Mouse (Mus musculus) MEL (cell line): Measurements from ENCODE around the gene Ncoa7. TPM values are rescaled to one million over a fixed set of nuclear protein-coding genes. Genes with fewer than 3 reads are reported as not detected.

Source experiments
- DNase-seq: peaks from one replicate; pipeline ENCODE4 v3.0.0; 2011; ENCODE audit warnings: low read depth, low spot score
- H3K27ac ChIP-seq: 2 replicates; pipeline ENCODE4 v1.5.1; 2012; ENCODE audit warnings: low read depth, mild to moderate bottlenecking, control low read depth, low read length, moderate library complexity; ENCODE audit not compliant: control insufficient read depth
- H3K27me3 ChIP-seq, 2 experiments: fragments of 150-350 bp in 1 of 2; sonication (generic) in 1 of 2; 2 replicates each; pipeline ENCODE4 v1.6.1; 2012; ENCODE audit warnings: low read length in 2 of 2, mild to moderate bottlenecking in 2 of 2, improper control_type of control experiment in 1 of 2, moderate library complexity in 1 of 2; ENCODE audit not compliant: insufficient read depth in 2 of 2, control insufficient read depth in 1 of 2
- H3K36me3 ChIP-seq, 2 experiments: 2 replicates each; pipeline ENCODE4 v1.6.1; 2012 to 2014; ENCODE audit warnings: low read length in 2 of 2, improper control_type of control experiment in 1 of 2, inconsistent platforms in 1 of 2, mild to moderate bottlenecking in 1 of 2; ENCODE audit not compliant: insufficient read depth in 2 of 2, control insufficient read depth in 1 of 2
- H3K4me1 ChIP-seq, 2 experiments: fragments of 150-350 bp in 1 of 2; sonication (generic) in 1 of 2; 2 replicates each; pipeline ENCODE4 v1.6.1; 2012; ENCODE audit warnings: low read length in 2 of 2, improper control_type of control experiment in 1 of 2, mild to moderate bottlenecking in 1 of 2; ENCODE audit not compliant: insufficient read depth in 2 of 2, control insufficient read depth in 1 of 2
- H3K4me3 ChIP-seq, 2 experiments: fragments of 150-350 bp in 1 of 2; sonication (generic) in 1 of 2; 2 replicates each; pipeline ENCODE4 v1.5.1; 2012; ENCODE audit warnings: low read depth in 2 of 2, low read length in 2 of 2, mild to moderate bottlenecking in 2 of 2, moderate library complexity in 2 of 2, control low read depth in 1 of 2, improper control_type of control experiment in 1 of 2; ENCODE audit not compliant: control insufficient read depth in 1 of 2, insufficient read depth in 1 of 2
- H3K79me2 ChIP-seq: 2 replicates; pipeline ENCODE4 v1.6.1; 2012; ENCODE audit warnings: mild to moderate bottlenecking, low read length, moderate library complexity; ENCODE audit not compliant: control insufficient read depth, poor library complexity, insufficient read depth
- H3K9ac ChIP-seq: 2 replicates; pipeline ENCODE4 v1.6.1; 2012; ENCODE audit warnings: low read depth, mild to moderate bottlenecking, control low read depth, low read length, moderate library complexity; ENCODE audit not compliant: control insufficient read depth, poor library complexity, severe bottlenecking
- H3K9me3 ChIP-seq: fragments of 150-350 bp; sonication (generic); replicated peaks from 2 replicates; pipeline ENCODE4 v1.6.1; 2012; ENCODE audit warnings: mild to moderate bottlenecking, low read length, improper control_type of control experiment, moderate library complexity; ENCODE audit not compliant: insufficient read depth
- BHLHE40 ChIP-seq: IDR thresholded peaks from 2 replicates; pipeline ENCODE4 v1.6.1; 2012; ENCODE audit warnings: low read depth, mild to moderate bottlenecking, inconsistent platforms, low read length, improper control_type of control experiment, borderline replicate concordance
- CHD1 ChIP-seq: IDR thresholded peaks from 2 replicates; pipeline ENCODE4 v1.6.1; 2012; ENCODE audit warnings: low read depth, mild to moderate bottlenecking, inconsistent platforms, low read length, improper control_type of control experiment
- CHD2 ChIP-seq: IDR thresholded peaks from 2 replicates; pipeline ENCODE4 v1.6.1; 2011; ENCODE audit warnings: low read length, improper control_type of control experiment
- CTCF ChIP-seq, 3 experiments: IDR thresholded peaks in 2 of 3; conservative IDR thresholded peaks in 1 of 3; 2 replicates each; pipeline ENCODE4 v1.5.1; 2011 to 2012; ENCODE audit warnings: low read length in 3 of 3, low read depth in 2 of 3, mild to moderate bottlenecking in 2 of 3, improper control_type of control experiment in 1 of 3, inconsistent platforms in 1 of 3, mixed read lengths in 1 of 3, moderate library complexity in 1 of 3; ENCODE audit not compliant: control insufficient read depth in 1 of 3, insufficient read depth in 1 of 3, poor library complexity in 1 of 3, severe bottlenecking in 1 of 3
- E2F4 ChIP-seq: IDR thresholded peaks from 2 replicates; pipeline ENCODE4 v1.6.1; 2011; ENCODE audit warnings: low read depth, low read length, improper control_type of control experiment, borderline replicate concordance
- ELF1 ChIP-seq: IDR thresholded peaks from 2 replicates; pipeline ENCODE4 v1.6.1; 2014; ENCODE audit warnings: low read depth, mild to moderate bottlenecking, inconsistent platforms, low read length, improper control_type of control experiment, moderate library complexity
- EP300 ChIP-seq, 2 experiments: IDR thresholded peaks; 2 replicates each; pipeline ENCODE4 v1.6.1; 2011; ENCODE audit warnings: improper control_type of control experiment in 2 of 2, low read length in 2 of 2, low read depth in 1 of 2, mild to moderate bottlenecking in 1 of 2
- GABPA ChIP-seq: IDR thresholded peaks from 2 replicates; pipeline ENCODE4 v1.6.1; 2012; ENCODE audit warnings: low read depth, mild to moderate bottlenecking, inconsistent platforms, low read length, improper control_type of control experiment, moderate library complexity
- GATA1 ChIP-seq: IDR thresholded peaks from 2 replicates; pipeline ENCODE4 v1.6.1; 2011; ENCODE audit warnings: low read depth, low read length, improper control_type of control experiment
- HCFC1 ChIP-seq: IDR thresholded peaks from 2 replicates; pipeline ENCODE4 v1.6.1; 2012; ENCODE audit warnings: low read depth, mild to moderate bottlenecking, inconsistent platforms, low read length, improper control_type of control experiment, moderate library complexity
- JUND ChIP-seq: IDR thresholded peaks from 2 replicates; pipeline ENCODE4 v1.6.1; 2011; ENCODE audit warnings: low read depth, mild to moderate bottlenecking, improper control_type of control experiment, low read length
- KAT2A ChIP-seq: conservative IDR thresholded peaks from 2 replicates; pipeline ENCODE4 v1.6.1; 2012; ENCODE audit warnings: low read depth, low read length, improper control_type of control experiment, inconsistent platforms
- MAFK ChIP-seq: IDR thresholded peaks from 2 replicates; pipeline ENCODE4 v1.6.1; 2011; ENCODE audit warnings: low read depth, mild to moderate bottlenecking, low read length, improper control_type of control experiment, borderline replicate concordance
- MAZ ChIP-seq: IDR thresholded peaks from 2 replicates; pipeline ENCODE4 v1.6.1; 2012; ENCODE audit warnings: low read depth, mild to moderate bottlenecking, inconsistent platforms, low read length, improper control_type of control experiment
- MEF2A ChIP-seq: IDR thresholded peaks from 2 replicates; pipeline ENCODE4 v1.6.1; 2014; ENCODE audit warnings: low read depth, mild to moderate bottlenecking, inconsistent platforms, low read length, improper control_type of control experiment; ENCODE audit not compliant: poor library complexity, insufficient replicate concordance, severe bottlenecking; ENCODE audit errors: extremely low read depth
- MYB ChIP-seq: IDR thresholded peaks from 2 replicates; pipeline ENCODE4 v1.6.1; 2011; ENCODE audit warnings: mild to moderate bottlenecking, low read depth, low read length, improper control_type of control experiment
- MYC ChIP-seq: IDR thresholded peaks from 2 replicates; pipeline ENCODE4 v1.6.1; 2011; ENCODE audit warnings: low read depth, mild to moderate bottlenecking, low read length, improper control_type of control experiment, moderate library complexity
- NELFE ChIP-seq: IDR thresholded peaks from 2 replicates; pipeline ENCODE4 v1.6.1; 2011; ENCODE audit warnings: low read depth, low read length, improper control_type of control experiment
- POLR2A ChIP-seq, 2 experiments: IDR thresholded peaks; 2 replicates each; pipeline ENCODE4 v1.6.1; 2011 to 2012; ENCODE audit warnings: low read length in 2 of 2, mild to moderate bottlenecking in 2 of 2, control low read depth in 1 of 2, improper control_type of control experiment in 1 of 2, low read depth in 1 of 2, moderate library complexity in 1 of 2; ENCODE audit not compliant: control insufficient read depth in 1 of 2, insufficient read depth in 1 of 2, poor library complexity in 1 of 2
- POLR2AphosphoS2 ChIP-seq: IDR thresholded peaks from 2 replicates; pipeline ENCODE4 v1.6.1; 2011; ENCODE audit warnings: low read length, improper control_type of control experiment
- RAD21 ChIP-seq: IDR thresholded peaks from 2 replicates; pipeline ENCODE4 v1.6.1; 2011; ENCODE audit warnings: mild to moderate bottlenecking, low read depth, low read length, improper control_type of control experiment
- RCOR1 ChIP-seq: IDR thresholded peaks from 2 replicates; pipeline ENCODE4 v1.6.1; 2012; ENCODE audit warnings: low read depth, mild to moderate bottlenecking, inconsistent platforms, low read length, improper control_type of control experiment
- SIN3A ChIP-seq: IDR thresholded peaks from 2 replicates; pipeline ENCODE4 v1.6.1; 2012; ENCODE audit warnings: low read length, improper control_type of control experiment, inconsistent platforms
- TAL1 ChIP-seq: IDR thresholded peaks from 2 replicates; pipeline ENCODE4 v1.6.1; 2012; ENCODE audit warnings: mild to moderate bottlenecking, inconsistent platforms, low read length, moderate library complexity, mixed read lengths
- TCF12 ChIP-seq: IDR thresholded peaks from 2 replicates; pipeline ENCODE4 v1.6.1; 2014; ENCODE audit warnings: low read depth, mild to moderate bottlenecking, inconsistent platforms, low read length, improper control_type of control experiment, moderate library complexity
- UBTF ChIP-seq: IDR thresholded peaks from 2 replicates; pipeline ENCODE4 v1.6.1; 2012; ENCODE audit warnings: low read depth, mild to moderate bottlenecking, inconsistent platforms, low read length, improper control_type of control experiment, moderate library complexity, borderline replicate concordance; ENCODE audit not compliant: insufficient read depth
- ZC3H11A ChIP-seq: IDR thresholded peaks from 2 replicates; pipeline ENCODE4 v1.6.1; 2012; ENCODE audit warnings: low read depth, mild to moderate bottlenecking, inconsistent platforms, low read length, improper control_type of control experiment
- ZKSCAN1 ChIP-seq: IDR thresholded peaks from 2 replicates; pipeline ENCODE4 v1.6.1; 2012; ENCODE audit warnings: low read depth, mild to moderate bottlenecking, inconsistent platforms, low read length, improper control_type of control experiment, moderate library complexity
- ZMIZ1 ChIP-seq: IDR thresholded peaks from 2 replicates; pipeline ENCODE4 v1.6.1; 2012; ENCODE audit warnings: low read depth, mild to moderate bottlenecking, inconsistent platforms, low read length, improper control_type of control experiment, moderate library complexity
- ZNF384 ChIP-seq: IDR thresholded peaks from 2 replicates; pipeline ENCODE4 v1.6.1; 2012; ENCODE audit warnings: low read depth, mild to moderate bottlenecking, inconsistent platforms, low read length, improper control_type of control experiment
- polyA plus RNA-seq, 2 experiments: library from polyadenylated mRNA; stranded (reverse) in 1 of 2; unstranded in 1 of 2; fragments of >175 nt in 1 of 2; fragments of >200 nt in 1 of 2; gene quantifications; 2 replicates each; pipeline versions ENCODE4 v1.2.1 to v1.2.4; 2012; ENCODE audit warnings: low replicate concordance in 2 of 2, low read depth in 1 of 2; ENCODE audit not compliant: insufficient read length in 2 of 2, insufficient read depth in 1 of 2, missing spikeins in 1 of 2
- total RNA-seq: library from RNA; depleted of rRNA; stranded (reverse); fragments of 300-350 nt; gene quantifications from 2 replicates; pipeline ENCODE4 v1.2.3, GENCODE M21; 2012

Ncoa7 gene
- total and polyA plus RNA-seq, 3 experiments, result 1.7 to 64.9 (median 4.2) TPM

DNA sequence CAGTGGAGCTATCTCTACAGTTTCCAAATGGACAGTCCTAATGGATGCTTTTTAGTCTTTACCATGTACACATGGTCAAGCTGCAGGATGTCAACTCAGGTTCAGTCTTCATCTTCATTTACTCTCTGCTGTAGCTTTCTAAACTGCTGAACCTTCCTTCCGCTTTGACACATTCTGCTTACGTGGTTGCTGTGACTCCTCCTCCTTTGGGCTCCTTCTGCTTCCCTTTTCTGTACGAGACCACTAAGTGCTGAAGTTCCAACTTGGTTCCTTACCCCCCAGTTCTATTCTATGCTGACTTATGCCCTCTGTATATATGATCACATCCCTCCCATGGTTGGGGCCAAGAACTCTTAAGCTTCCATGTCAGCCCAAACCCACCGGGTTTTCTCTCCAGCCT is 51.5 kb downstream of the Ncoa7 start:
- no peak overlapping the region for H3K27ac ChIP-seq
- no peaks in the 10 kb centered on the region for H3K79me2 ChIP-seq
- peaks cover 20 to 24% of the 10 kb centered on the region in 2 experiments for H3K4me1 ChIP-seq
- TF ChIP-seq KAT2A, result no peak
- no peak for TF ChIP-seq CHD1
- no peak for TF ChIP-seq NELFE
- TF ChIP-seq RCOR1, result no peak
- TF ChIP-seq MYB, result no peak
- TF ChIP-seq MYC, result no peak
- TF ChIP-seq ZMIZ1, result no peak
- no peak for TF ChIP-seq GATA1
- TF ChIP-seq EP300 (IDR thresholded peaks at IDR 0.05; ENCODE audit: low read depth in 1 of 2, low read length in 2 of 2), result no peak
- TF ChIP-seq TAL1, result no peak
- TF ChIP-seq CTCF (IDR thresholded peaks at IDR 0.05 in 2 of 3, conservative IDR thresholded peaks at IDR 0.05 in 1 of 3; ENCODE audit: control insufficient read depth in 1 of 3, insufficient read depth in 1 of 3, low read depth in 2 of 3, low read length in 3 of 3, poor library complexity in 1 of 3, severe bottlenecking in 1 of 3), result no peak
- no peak for TF ChIP-seq JUND
- no peak for TF ChIP-seq E2F4
- no peak for TF ChIP-seq MAFK
- TF ChIP-seq POLR2AphosphoS2, result no peak
- no peak for TF ChIP-seq GABPA
- TF ChIP-seq ZNF384, result no peak
- no peak for TF ChIP-seq ZC3H11A
- no peak for TF ChIP-seq MEF2A
- H3K36me3 ChIP-seq, result peaks cover 0 to 40% of the 10 kb centered on the region in 2 experiments; a peak in 2 of 4 replicates
- H3K4me3 ChIP-seq, result no peak overlapping the region
- H3K9me3 ChIP-seq, result no peaks in the 10 kb centered on the region
- peak; percentile 76 for DNase-seq
- no peaks in the 10 kb centered on the region for H3K27me3 ChIP-seq
- no peak overlapping the region for H3K9ac ChIP-seq

DNA sequence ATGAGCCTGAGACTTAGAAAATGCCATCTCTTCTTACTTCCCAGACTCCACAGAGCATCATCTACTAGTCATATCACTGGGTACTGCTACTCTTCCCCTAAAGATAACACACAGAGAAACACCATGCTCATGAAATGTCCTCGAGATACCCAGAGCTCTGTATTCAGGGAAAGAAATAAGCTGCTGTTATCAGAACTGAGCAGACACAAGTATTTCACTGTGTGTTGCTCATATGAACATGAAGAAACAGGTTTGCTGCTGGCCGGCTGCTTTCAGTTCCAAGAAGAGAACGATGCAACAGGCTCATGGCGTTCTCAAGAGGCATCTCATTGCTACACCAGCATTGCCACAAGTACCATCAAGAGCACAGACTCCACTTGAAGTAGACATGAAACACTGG is 53.3 kb downstream of the Ncoa7 start:
- no peak overlapping the region for H3K9ac ChIP-seq
- H3K4me1 ChIP-seq, result peaks cover 13 to 24% of the 10 kb centered on the region in 2 experiments
- peak overlapping the region; percentile 76 for H3K27ac ChIP-seq
- H3K79me2 ChIP-seq, result no peaks in the 10 kb centered on the region
- peak; percentile 85 for DNase-seq
- H3K4me3 ChIP-seq, result peak overlapping the region in 1 of 2 experiments; percentile 20; a peak in 2 of 4 replicates
- H3K27me3 ChIP-seq, result no peaks in the 10 kb centered on the region
- no peaks in the 10 kb centered on the region for H3K9me3 ChIP-seq
- peaks cover 0 to 31% of the 10 kb centered on the region in 2 experiments; a peak in 2 of 4 replicates for H3K36me3 ChIP-seq
- TF ChIP-seq POLR2A (IDR thresholded peaks at IDR 0.05; ENCODE audit: control insufficient read depth in 1 of 2, insufficient read depth in 1 of 2, low read depth in 1 of 2, low read length in 2 of 2, poor library complexity in 1 of 2) (no peak), TCF12 (peak; percentile 87), HCFC1 (0 out of 2 replicates have a peak, but pooled peaks have one; percentile 2), KAT2A (no peak), MYB (no peak), EP300 (IDR thresholded peaks at IDR 0.05; ENCODE audit: low read depth in 1 of 2, low read length in 2 of 2) (peak; percentile 76 to 88), CHD1 (no peak), JUND (no peak), ELF1 (no peak), MAFK (no peak), NELFE (no peak), BHLHE40 (no peak), CHD2 (no peak), ZMIZ1 (no peak), MYC (0 out of 2 replicates have a peak, but pooled peaks have one; percentile 22), SIN3A (peak; percentile 19), MAZ (no peak), ZKSCAN1 (no peak), UBTF (no peak), RAD21 (no peak), E2F4 (no peak), RCOR1 (peak; percentile 68), GABPA (no peak)
